Mouse (Mus musculus): ENCODE measurements at regions not wholly inside any gene's neighbourhood (a gene's known extent, or its start where the extent isn't known, plus 50 kb on each side); places are given as distances from the start of the nearest gene placed in this dataset.

DNA sequence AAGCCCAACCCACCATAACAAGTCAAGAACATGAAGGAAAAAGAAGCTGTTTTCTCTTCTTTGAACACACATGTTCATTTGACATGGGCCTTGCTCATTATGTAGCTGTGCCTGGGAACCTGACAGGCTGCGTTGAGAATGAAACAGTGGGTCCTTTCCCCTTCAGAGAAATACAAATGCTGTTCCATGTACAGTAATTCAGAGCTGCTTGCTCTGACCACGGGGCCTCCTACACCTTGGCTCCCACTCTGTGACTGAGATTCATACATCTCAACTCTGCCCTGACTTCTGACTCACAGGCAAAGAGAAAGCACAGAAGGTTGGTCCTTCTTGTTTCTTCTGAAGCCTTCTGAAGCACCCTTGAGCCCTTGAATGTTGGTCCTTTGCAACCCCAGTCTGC is 1345.4 kb upstream of the A1bg start:
- Histone ChIP-seq H3K4me3 (ENCODE audit: insufficient read depth, low read depth, low read length) (no peak overlapping the region), H3K4me1 (ENCODE audit: control insufficient read depth, insufficient read depth, low read length) (peaks cover 9% of the 10 kb centered on the region), H3K9ac (ENCODE audit: low read depth, low read length) (no peak overlapping the region), H3K27ac (replicated peaks; ENCODE audit: insufficient read depth, low read depth, low read length) (no peak overlapping the region), H3K79me2 (ENCODE audit: control insufficient read depth, insufficient read depth, low read length) (no peaks in the 10 kb centered on the region), H3K27me3 (ENCODE audit: control insufficient read depth, insufficient read depth, low read length) (no peaks in the 10 kb centered on the region), H3K36me3 (ENCODE audit: control insufficient read depth, insufficient read depth, low read length) (no peaks in the 10 kb centered on the region)
- no peak for DNase-seq (ENCODE audit: extremely low read depth, low read depth, low spot score)
- TF ChIP-seq CTCF (IDR thresholded peaks at IDR 0.05; ENCODE audit: low read depth, low read length) (no peak), POLR2A (IDR thresholded peaks at IDR 0.05; ENCODE audit: extremely low read depth, insufficient read depth, low read length) (no peak)
- 83% methylated on average over 2 of the region's 2 CpGs for WGBS

DNA sequence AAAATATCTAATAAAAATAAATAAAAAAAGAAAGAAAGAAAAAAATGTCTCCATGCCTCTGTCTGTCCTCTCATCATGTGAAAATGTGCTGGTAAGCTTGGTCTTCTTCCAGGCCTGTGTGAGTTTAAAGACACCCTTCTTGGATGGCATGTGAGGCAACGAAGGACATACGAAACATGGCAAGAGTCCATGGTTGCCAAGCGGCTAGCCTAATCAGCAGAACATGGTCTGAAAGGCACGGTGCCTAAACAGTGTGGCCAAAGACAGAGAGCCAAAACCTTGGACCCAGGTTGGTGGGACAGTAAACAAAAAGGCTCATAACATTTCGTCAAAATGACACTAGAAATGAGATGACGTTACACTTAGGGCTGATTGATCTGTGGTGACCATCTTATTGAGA is 1344.7 kb upstream of the A1bg start:
- no peak overlapping the region for H3K4me3 ChIP-seq (ENCODE audit: insufficient read depth, low read depth, low read length)
- no peak overlapping the region for H3K27ac ChIP-seq (replicated peaks; ENCODE audit: insufficient read depth, low read depth, low read length)
- H3K4me1 ChIP-seq (ENCODE audit: control insufficient read depth, insufficient read depth, low read length): peaks cover 9% of the 10 kb centered on the region
- H3K36me3 ChIP-seq (ENCODE audit: control insufficient read depth, insufficient read depth, low read length): no peaks in the 10 kb centered on the region
- peak; percentile 68 for DNase-seq (ENCODE audit: extremely low read depth, low read depth, low spot score)
- 52% methylated on average over 6 of the region's 6 CpGs for WGBS
- H3K27me3 ChIP-seq (ENCODE audit: control insufficient read depth, insufficient read depth, low read length): no peaks in the 10 kb centered on the region
- TF ChIP-seq POLR2A (IDR thresholded peaks at IDR 0.05; ENCODE audit: extremely low read depth, insufficient read depth, low read length): no peak
- TF ChIP-seq CTCF (IDR thresholded peaks at IDR 0.05; ENCODE audit: low read depth, low read length): no peak
- H3K9ac ChIP-seq (ENCODE audit: low read depth, low read length): no peak overlapping the region
- H3K79me2 ChIP-seq (ENCODE audit: control insufficient read depth, insufficient read depth, low read length): no peaks in the 10 kb centered on the region

DNA sequence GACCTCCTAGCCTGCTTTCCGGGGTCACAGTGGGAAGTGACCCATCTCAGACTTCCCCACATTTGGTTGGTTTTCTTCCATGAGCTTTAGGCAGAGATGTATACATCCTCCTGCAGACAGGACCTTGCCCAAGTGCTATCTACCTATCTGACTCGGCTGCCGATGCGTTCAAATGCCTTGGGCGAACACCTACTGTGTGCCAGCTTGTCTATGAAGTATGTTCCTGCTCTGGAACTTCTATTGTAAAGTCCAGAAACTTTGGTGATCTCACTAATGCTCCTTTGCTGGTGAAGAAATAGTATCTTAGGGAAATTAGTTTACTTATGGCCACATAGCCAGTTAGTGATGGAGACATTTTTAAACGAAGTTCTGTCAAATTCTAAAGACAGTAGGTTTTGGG is 1343.2 kb upstream of the A1bg start:
- DNase-seq (ENCODE audit: extremely low read depth, low read depth, low spot score): no peak
- H3K79me2 ChIP-seq (ENCODE audit: control insufficient read depth, insufficient read depth, low read length): no peaks in the 10 kb centered on the region
- H3K4me1 ChIP-seq (ENCODE audit: control insufficient read depth, insufficient read depth, low read length): peaks cover 9% of the 10 kb centered on the region
- no peaks in the 10 kb centered on the region for H3K36me3 ChIP-seq (ENCODE audit: control insufficient read depth, insufficient read depth, low read length)
- no peak for TF ChIP-seq CTCF (IDR thresholded peaks at IDR 0.05; ENCODE audit: low read depth, low read length)
- TF ChIP-seq POLR2A (IDR thresholded peaks at IDR 0.05; ENCODE audit: extremely low read depth, insufficient read depth, low read length): no peak
- 94% methylated on average over 6 of the region's 6 CpGs for WGBS
- H3K27me3 ChIP-seq (ENCODE audit: control insufficient read depth, insufficient read depth, low read length): no peaks in the 10 kb centered on the region
- H3K4me3 ChIP-seq (ENCODE audit: insufficient read depth, low read depth, low read length): no peak overlapping the region
- no peak overlapping the region for H3K9ac ChIP-seq (ENCODE audit: low read depth, low read length)
- H3K27ac ChIP-seq (replicated peaks; ENCODE audit: insufficient read depth, low read depth, low read length): no peak overlapping the region

DNA sequence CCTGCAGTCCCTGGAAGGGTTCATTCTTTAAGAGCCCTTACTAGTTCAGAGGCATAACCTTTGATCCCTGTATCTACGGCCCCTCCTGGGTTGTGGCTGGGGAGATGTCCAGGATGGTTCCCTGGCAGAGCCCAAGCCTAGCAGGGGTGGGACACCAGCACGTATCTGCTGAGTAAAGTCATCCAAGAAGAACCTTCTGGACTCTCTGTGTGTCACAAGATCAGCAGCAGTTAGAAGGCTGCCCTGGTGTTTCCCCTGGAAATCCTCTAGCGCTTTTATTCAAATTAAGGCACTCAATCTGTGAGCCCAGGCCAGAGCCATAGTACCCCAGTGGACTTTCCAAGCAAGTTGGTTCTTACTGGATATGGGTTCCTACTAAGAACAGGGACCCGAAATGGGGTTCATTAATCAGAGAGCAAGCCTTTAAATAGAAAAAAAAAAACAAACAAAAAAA is 1342.7 kb upstream of the A1bg start:
- Histone ChIP-seq H3K79me2 (ENCODE audit: control insufficient read depth, insufficient read depth, low read length) (no peaks in the 10 kb centered on the region), H3K27ac (replicated peaks; ENCODE audit: insufficient read depth, low read depth, low read length) (no peak overlapping the region), H3K4me1 (ENCODE audit: control insufficient read depth, insufficient read depth, low read length) (peaks cover 9% of the 10 kb centered on the region), H3K4me3 (ENCODE audit: insufficient read depth, low read depth, low read length) (no peak overlapping the region), H3K27me3 (ENCODE audit: control insufficient read depth, insufficient read depth, low read length) (no peaks in the 10 kb centered on the region), H3K36me3 (ENCODE audit: control insufficient read depth, insufficient read depth, low read length) (no peaks in the 10 kb centered on the region), H3K9ac (ENCODE audit: low read depth, low read length) (no peak overlapping the region)
- 56% methylated on average over 4 of the region's 4 CpGs for WGBS
- no peak for DNase-seq (ENCODE audit: extremely low read depth, low read depth, low spot score)
- no peak for TF ChIP-seq CTCF (IDR thresholded peaks at IDR 0.05; ENCODE audit: low read depth, low read length)
- TF ChIP-seq POLR2A (IDR thresholded peaks at IDR 0.05; ENCODE audit: extremely low read depth, insufficient read depth, low read length): no peak

DNA sequence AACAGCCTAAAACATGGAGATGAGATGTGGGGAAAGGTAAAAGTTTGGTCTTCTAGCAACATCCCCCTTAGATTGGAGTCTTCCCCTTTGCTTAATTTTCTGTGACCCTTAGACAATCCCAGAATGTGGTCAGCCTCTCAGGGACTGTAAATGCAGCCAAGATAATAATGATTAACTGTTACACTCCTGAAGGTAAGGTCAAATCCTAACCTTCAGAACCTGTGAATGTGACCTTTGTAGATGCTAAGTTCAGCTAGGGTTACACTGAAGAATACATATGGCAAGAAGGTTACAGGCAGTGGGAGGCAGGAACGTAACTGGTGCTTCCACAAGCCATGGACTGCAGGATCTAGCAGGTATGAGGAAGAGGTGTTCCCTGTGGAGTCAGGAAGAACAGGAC is 1342.2 kb upstream of the A1bg start:
- peak; percentile 62 for DNase-seq (ENCODE audit: extremely low read depth, low read depth, low spot score)
- no peak overlapping the region for H3K27ac ChIP-seq (replicated peaks; ENCODE audit: insufficient read depth, low read depth, low read length)

DNA sequence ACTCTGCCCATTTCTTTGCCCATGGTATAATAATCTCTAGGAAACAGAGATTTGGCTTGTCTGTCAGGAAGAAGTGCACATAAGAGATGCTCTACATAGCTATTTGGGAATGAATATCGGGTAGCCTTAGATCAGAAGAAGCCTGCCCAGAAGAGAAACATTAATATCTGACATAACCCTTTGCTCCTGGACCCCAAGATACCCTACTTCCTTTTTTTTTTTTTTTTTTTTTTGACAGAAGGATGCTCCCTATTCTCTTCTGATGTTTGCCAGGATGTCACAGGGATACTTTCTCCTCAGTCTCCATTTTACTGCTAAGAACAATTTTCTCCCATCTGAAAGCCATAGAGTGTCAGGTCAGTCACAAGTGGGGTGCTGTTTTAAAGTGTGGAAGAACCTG is 1341.4 kb upstream of the A1bg start:
- Histone ChIP-seq H3K4me1 (ENCODE audit: control insufficient read depth, insufficient read depth, low read length) (peaks cover 9% of the 10 kb centered on the region), H3K9ac (ENCODE audit: low read depth, low read length) (no peak overlapping the region), H3K27me3 (ENCODE audit: control insufficient read depth, insufficient read depth, low read length) (no peaks in the 10 kb centered on the region), H3K79me2 (ENCODE audit: control insufficient read depth, insufficient read depth, low read length) (no peaks in the 10 kb centered on the region), H3K36me3 (ENCODE audit: control insufficient read depth, insufficient read depth, low read length) (no peaks in the 10 kb centered on the region), H3K27ac (replicated peaks; ENCODE audit: insufficient read depth, low read depth, low read length) (no peak overlapping the region), H3K4me3 (ENCODE audit: insufficient read depth, low read depth, low read length) (no peak overlapping the region)
- DNase-seq (ENCODE audit: extremely low read depth, low read depth, low spot score): no peak
- TF ChIP-seq POLR2A (IDR thresholded peaks at IDR 0.05; ENCODE audit: extremely low read depth, insufficient read depth, low read length) (no peak), CTCF (IDR thresholded peaks at IDR 0.05; ENCODE audit: low read depth, low read length) (no peak)
- 89% methylated on average over 1 of the region's 1 CpGs for WGBS

More for the DNA sequence above, 1342.2 kb upstream of the A1bg start:
- H3K27me3 ChIP-seq (ENCODE audit: control insufficient read depth, insufficient read depth, low read length): no peaks in the 10 kb centered on the region
- no peaks in the 10 kb centered on the region for H3K36me3 ChIP-seq (ENCODE audit: control insufficient read depth, insufficient read depth, low read length)
- no peak overlapping the region for H3K9ac ChIP-seq (ENCODE audit: low read depth, low read length)
- TF ChIP-seq CTCF (IDR thresholded peaks at IDR 0.05; ENCODE audit: low read depth, low read length): no peak
- no peak for TF ChIP-seq POLR2A (IDR thresholded peaks at IDR 0.05; ENCODE audit: extremely low read depth, insufficient read depth, low read length)
- WGBS: 39% methylated on average over 1 of the region's 1 CpGs
- peaks cover 9% of the 10 kb centered on the region for H3K4me1 ChIP-seq (ENCODE audit: control insufficient read depth, insufficient read depth, low read length)
- H3K4me3 ChIP-seq (ENCODE audit: insufficient read depth, low read depth, low read length): no peak overlapping the region
- no peaks in the 10 kb centered on the region for H3K79me2 ChIP-seq (ENCODE audit: control insufficient read depth, insufficient read depth, low read length)
